Mouse (Mus musculus): Measurements from ENCODE around the gene Hoxa6. TPM values are rescaled to one million over a fixed set of nuclear protein-coding genes. Genes with fewer than 3 reads are reported as not detected.

Hoxa6 gene
- polyA plus RNA-seq, 1 experiment = 0.52 TPM

- H3K4me1 ChIP-seq (ENCODE audit: control insufficient read depth, insufficient read depth, insufficient read length, low read length) = peaks cover 4% of the 10 kb centered on the region; the same call in 1 of the 2 replicates
- TF ChIP-seq POLR2A (IDR thresholded peaks at IDR 0.05; ENCODE audit: low read depth, low read length) = no peak
- TF ChIP-seq CTCF (IDR thresholded peaks at IDR 0.05; ENCODE audit: extremely low read depth, insufficient read length, insufficient replicate concordance, low read depth, low read length) = no peak
- H3K27me3 ChIP-seq (ENCODE audit: control insufficient read depth, insufficient read depth, low read length) = peaks cover 92% of the 10 kb centered on the region
- H3K36me3 ChIP-seq (ENCODE audit: control insufficient read depth, insufficient read depth, low read length) = no peaks in the 10 kb centered on the region
- no peak within 1 kb of the TSS for H3K4me3 ChIP-seq (ENCODE audit: low read depth, low read length)
- no peak within 1 kb of the TSS for H3K27ac ChIP-seq (ENCODE audit: insufficient read depth, low read depth, low read length)
- WGBS = 4% methylated on average over 23 of the region's 36 CpGs
Measured at GRCm38 (mm10) chr6:52230516-52231165, 22.1 kb upstream of the Hoxa6 start, which contains the start of gene Hoxa9. TSS of gene Hoxa9 (minus strand) at chr6:52231089.

GRCm38 (mm10) chr6:52229558-52230416 lies 21.3 kb upstream of the Hoxa6 start:
- 4% methylated on average over 44 of the region's 44 CpGs for WGBS
- Histone ChIP-seq H3K4me3 (ENCODE audit: low read depth, low read length) (no peak overlapping the region), H3K27ac (ENCODE audit: insufficient read depth, low read depth, low read length) (no peak overlapping the region)

GRCm38 (mm10) chr6:52228475-52229465 lies 20.2 kb upstream of the Hoxa6 start:
- H3K27ac ChIP-seq (ENCODE audit: insufficient read depth, low read depth, low read length) = no peak overlapping the region

More at GRCm38 (mm10) chr6:52229558-52230416, 21.3 kb upstream of the Hoxa6 start:
- Histone ChIP-seq H3K27me3 (ENCODE audit: control insufficient read depth, insufficient read depth, low read length) (peaks cover 92% of the 10 kb centered on the region), H3K36me3 (ENCODE audit: control insufficient read depth, insufficient read depth, low read length) (no peaks in the 10 kb centered on the region), H3K4me1 (ENCODE audit: control insufficient read depth, insufficient read depth, insufficient read length, low read length) (peaks cover 4% of the 10 kb centered on the region; the same call in 1 of the 2 replicates)
- TF ChIP-seq CTCF (IDR thresholded peaks at IDR 0.05; ENCODE audit: extremely low read depth, insufficient read length, insufficient replicate concordance, low read depth, low read length) = no peak
- no peak for TF ChIP-seq POLR2A (IDR thresholded peaks at IDR 0.05; ENCODE audit: low read depth, low read length)

GRCm38 (mm10) chr6:52227470-52228222 lies 19.1 kb upstream of the Hoxa6 start:
- Histone ChIP-seq H3K27ac (ENCODE audit: insufficient read depth, low read depth, low read length) (no peak overlapping the region), H3K4me1 (ENCODE audit: control insufficient read depth, insufficient read depth, insufficient read length, low read length) (peaks cover 4% of the 10 kb centered on the region; the same call in 1 of the 2 replicates), H3K27me3 (ENCODE audit: control insufficient read depth, insufficient read depth, low read length) (peaks cover 85% of the 10 kb centered on the region), H3K36me3 (ENCODE audit: control insufficient read depth, insufficient read depth, low read length) (no peaks in the 10 kb centered on the region), H3K4me3 (ENCODE audit: low read depth, low read length) (no peak overlapping the region)
- TF ChIP-seq POLR2A (IDR thresholded peaks at IDR 0.05; ENCODE audit: low read depth, low read length) (no peak), CTCF (IDR thresholded peaks at IDR 0.05; ENCODE audit: extremely low read depth, insufficient read length, insufficient replicate concordance, low read depth, low read length) (no peak)
- 16% methylated on average over 11 of the region's 11 CpGs for WGBS

More at GRCm38 (mm10) chr6:52228475-52229465, 20.2 kb upstream of the Hoxa6 start:
- no peak for TF ChIP-seq POLR2A (IDR thresholded peaks at IDR 0.05; ENCODE audit: low read depth, low read length)
- peaks cover 4% of the 10 kb centered on the region; the same call in 1 of the 2 replicates for H3K4me1 ChIP-seq (ENCODE audit: control insufficient read depth, insufficient read depth, insufficient read length, low read length)
- peaks cover 91% of the 10 kb centered on the region for H3K27me3 ChIP-seq (ENCODE audit: control insufficient read depth, insufficient read depth, low read length)
- H3K4me3 ChIP-seq (ENCODE audit: low read depth, low read length) = no peak overlapping the region
- H3K36me3 ChIP-seq (ENCODE audit: control insufficient read depth, insufficient read depth, low read length) = no peaks in the 10 kb centered on the region
- 6% methylated on average over 38 of the region's 38 CpGs for WGBS

GRCm38 (mm10) chr6:52226569-52227257 lies 18.2 kb upstream of the Hoxa6 start:
- H3K4me3 ChIP-seq (ENCODE audit: low read depth, low read length) = no peak overlapping the region
- 7% methylated on average over 26 of the region's 26 CpGs for WGBS

More at GRCm38 (mm10) chr6:52226569-52227257, 18.2 kb upstream of the Hoxa6 start:
- H3K27me3 ChIP-seq (ENCODE audit: control insufficient read depth, insufficient read depth, low read length) = peaks cover 85% of the 10 kb centered on the region
- no peak overlapping the region for H3K27ac ChIP-seq (ENCODE audit: insufficient read depth, low read depth, low read length)
- TF ChIP-seq CTCF (IDR thresholded peaks at IDR 0.05; ENCODE audit: extremely low read depth, insufficient read length, insufficient replicate concordance, low read depth, low read length) (no peak), POLR2A (IDR thresholded peaks at IDR 0.05; ENCODE audit: low read depth, low read length) (no peak)
- H3K4me1 ChIP-seq (ENCODE audit: control insufficient read depth, insufficient read depth, insufficient read length, low read length) = peaks cover 5% of the 10 kb centered on the region; the same call in 1 of the 2 replicates
- H3K36me3 ChIP-seq (ENCODE audit: control insufficient read depth, insufficient read depth, low read length) = no peaks in the 10 kb centered on the region
